Mouse (Mus musculus): Measurements from ENCODE around the gene Tspyl2. TPM values are rescaled to one million over a fixed set of nuclear protein-coding genes. Genes with fewer than 3 reads are reported as not detected.
A peak's percentile ranks its signal among the peaks of the same experiment; 100 is the strongest.
"Not testable (repeated sequence)": the region's sequence is repeated elsewhere in the genome, so short reads cannot be mapped to it uniquely, and the experiment has no call there.

Tspyl2 gene
- polyA plus RNA-seq, 1 experiment from 2014 or later = 40.2 TPM

DNA sequence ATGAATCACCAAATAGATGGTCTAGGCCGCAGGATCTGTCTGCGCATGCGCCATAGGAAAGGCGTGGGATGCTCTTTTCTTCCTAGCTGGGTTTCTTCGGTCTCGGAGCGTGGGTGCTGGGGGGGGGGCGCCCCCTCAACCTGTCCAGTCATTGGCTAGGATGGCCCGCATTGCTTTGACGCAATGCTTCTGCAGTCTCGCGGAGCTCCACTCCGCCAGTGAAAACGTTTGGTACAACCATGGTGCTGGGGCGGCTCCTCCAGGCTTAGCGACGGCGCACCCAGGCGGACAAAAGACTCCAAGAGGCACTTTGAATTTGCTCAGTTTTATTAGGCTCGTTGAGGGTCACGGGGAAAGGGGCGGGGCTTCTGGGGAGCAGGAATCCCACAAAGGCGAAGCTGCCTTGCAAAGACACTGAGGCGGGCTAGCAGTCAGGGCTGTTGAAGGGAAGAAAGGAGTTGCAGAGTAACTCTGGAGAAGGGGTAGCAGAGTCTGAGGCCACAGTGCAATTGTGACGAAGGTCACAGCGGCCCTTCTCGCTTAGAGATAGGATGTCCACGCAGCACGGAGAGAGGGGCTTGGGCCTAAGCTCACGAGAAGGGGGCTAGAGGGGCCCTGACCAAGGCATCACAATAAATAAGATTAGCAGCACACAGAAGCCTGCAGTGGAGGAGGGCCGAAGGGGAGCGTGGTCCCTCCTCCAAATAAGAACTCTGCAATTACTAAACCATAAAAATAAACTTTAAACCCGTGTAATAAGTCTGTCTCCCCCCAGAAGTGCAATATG is 5.5 kb downstream of the Tspyl2 start:
- Histone ChIP-seq H3K4me3 (replicated peaks; ENCODE audit: low read length) (peak overlapping the region; percentile 19), H3K27ac (peak overlapping the region; percentile 96), H3K36me3 (replicated peaks; ENCODE audit: control insufficient read depth, insufficient read depth) (peaks cover 29% of the 10 kb centered on the region), H3K4me1 (replicated peaks; ENCODE audit: control insufficient read depth, insufficient read depth, low read length) (peaks cover 23% of the 10 kb centered on the region), H3K9ac (peak overlapping the region; percentile 63), H3K4me2 (replicated peaks) (peak overlapping the region; percentile 57), H3K27me3 (ENCODE audit: control insufficient read depth, insufficient read depth, low read length) (peaks cover 60% of the 10 kb centered on the region), H3K9me3 (ENCODE audit: control insufficient read depth, low read length) (no peaks in the 10 kb centered on the region)
- DNase-seq (ENCODE audit: low spot score) (peak; percentile 86), ATAC-seq (ENCODE audit: low FRiP score) (peak; percentile 99)
- WGBS = 13% methylated on average over 32 of the region's 33 CpGs

DNA sequence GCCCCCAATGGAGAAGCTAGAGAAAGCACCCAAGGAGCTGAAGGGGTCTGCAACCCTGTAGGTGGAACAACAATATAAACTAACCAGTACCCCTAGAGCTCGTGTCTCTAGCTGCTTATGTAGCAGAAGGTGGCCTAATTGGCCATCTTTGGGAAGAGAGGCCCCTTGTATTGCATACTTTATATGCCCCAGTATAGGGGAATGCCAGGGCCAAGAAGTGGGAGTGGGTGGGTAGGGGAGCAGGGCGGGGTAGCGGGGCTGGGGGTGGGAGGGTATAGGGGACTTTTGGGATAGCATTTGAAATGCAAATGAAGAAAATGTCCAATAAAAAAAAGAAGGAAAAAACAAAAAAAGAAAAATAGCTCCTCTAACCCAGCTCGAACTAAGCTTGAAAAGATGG is 6.1 kb downstream of the Tspyl2 start:
- WGBS = 39% methylated on average over 4 of the region's 4 CpGs
- H3K4me2 ChIP-seq (replicated peaks) = peak overlapping the region; percentile 57
- DNase-seq (ENCODE audit: low spot score); H3K9me3 ChIP-seq (ENCODE audit: control insufficient read depth, low read length); H3K9ac ChIP-seq; H3K4me3 ChIP-seq (replicated peaks; ENCODE audit: low read length); ATAC-seq (ENCODE audit: low FRiP score): not testable (repeated sequence)
- H3K27ac ChIP-seq = peak overlapping the region; percentile 96
- H3K27me3 ChIP-seq (ENCODE audit: control insufficient read depth, insufficient read depth, low read length) = peaks cover 54% of the 10 kb centered on the region
- peaks cover 19% of the 10 kb centered on the region for H3K4me1 ChIP-seq (replicated peaks; ENCODE audit: control insufficient read depth, insufficient read depth, low read length)
- peaks cover 29% of the 10 kb centered on the region for H3K36me3 ChIP-seq (replicated peaks; ENCODE audit: control insufficient read depth, insufficient read depth)

DNA sequence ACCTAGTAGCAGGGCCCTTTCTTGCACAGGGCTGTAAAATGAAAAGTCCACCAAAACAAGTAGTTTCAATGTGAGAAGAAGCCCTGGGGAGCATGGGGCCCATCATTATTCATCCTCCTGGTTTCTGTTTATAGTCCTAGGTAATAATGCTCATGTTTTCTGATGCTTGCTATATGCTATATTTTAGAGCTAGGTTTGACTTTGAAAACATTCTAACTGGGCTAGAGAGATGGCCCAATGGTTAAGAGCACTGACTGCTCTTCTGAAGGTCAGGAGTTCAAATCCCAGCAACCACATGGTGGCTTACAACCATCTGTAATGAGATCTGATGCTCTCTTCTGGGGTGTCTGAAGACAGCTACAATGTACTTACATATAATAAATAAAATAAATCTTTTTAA is 12.8 kb downstream of the Tspyl2 start:
- not testable (repeated sequence) for H3K9ac ChIP-seq; H3K4me2 ChIP-seq (replicated peaks); DNase-seq (ENCODE audit: low spot score); H3K27ac ChIP-seq; H3K9me3 ChIP-seq (ENCODE audit: control insufficient read depth, low read length); H3K36me3 ChIP-seq (replicated peaks; ENCODE audit: control insufficient read depth, insufficient read depth); ATAC-seq (ENCODE audit: low FRiP score); H3K4me1 ChIP-seq (replicated peaks; ENCODE audit: control insufficient read depth, insufficient read depth, low read length); H3K4me3 ChIP-seq (replicated peaks; ENCODE audit: low read length)
- peaks cover 55% of the 10 kb centered on the region for H3K27me3 ChIP-seq (ENCODE audit: control insufficient read depth, insufficient read depth, low read length)

DNA sequence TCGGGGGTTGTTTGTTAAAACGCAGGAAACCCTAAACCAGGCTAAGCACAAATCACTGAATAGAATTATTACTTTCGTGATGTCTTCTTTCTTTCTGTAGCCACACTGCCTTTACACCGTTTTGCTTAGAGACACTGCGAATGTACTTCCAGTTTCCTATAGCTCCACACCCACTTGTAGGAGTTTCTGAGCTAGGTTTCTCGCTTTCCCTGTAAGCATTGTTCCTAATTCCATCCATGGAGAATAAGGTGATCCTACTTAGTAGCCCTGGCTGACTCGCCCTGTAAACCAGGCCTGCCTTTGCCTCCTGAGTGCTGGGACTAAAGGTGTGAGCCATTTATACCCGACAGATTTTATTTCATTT is 14.6 kb downstream of the Tspyl2 start:
- ATAC-seq (ENCODE audit: low FRiP score) (peak; percentile 31; the same call in 1 of the 2 replicates), DNase-seq (ENCODE audit: low spot score) (no peak)
- H3K4me3 ChIP-seq (replicated peaks; ENCODE audit: low read length) = peak overlapping the region; percentile 59
- peaks cover 57% of the 10 kb centered on the region for H3K27me3 ChIP-seq (ENCODE audit: control insufficient read depth, insufficient read depth, low read length)
- 0 out of 2 replicates have a peak, but pooled peaks cover 6% of the 10 kb centered on the region for H3K4me1 ChIP-seq (replicated peaks; ENCODE audit: control insufficient read depth, insufficient read depth, low read length)
- no peaks in the 10 kb centered on the region for H3K9me3 ChIP-seq (ENCODE audit: control insufficient read depth, low read length)
- H3K9ac ChIP-seq = no peak overlapping the region
- H3K4me2 ChIP-seq (replicated peaks) = peak overlapping the region; percentile 54
- H3K36me3 ChIP-seq (replicated peaks; ENCODE audit: control insufficient read depth, insufficient read depth) = no peaks in the 10 kb centered on the region
- 24% methylated on average over 8 of the region's 8 CpGs for WGBS
- peak overlapping the region; percentile 21; the same call in 1 of the 2 replicates for H3K27ac ChIP-seq

DNA sequence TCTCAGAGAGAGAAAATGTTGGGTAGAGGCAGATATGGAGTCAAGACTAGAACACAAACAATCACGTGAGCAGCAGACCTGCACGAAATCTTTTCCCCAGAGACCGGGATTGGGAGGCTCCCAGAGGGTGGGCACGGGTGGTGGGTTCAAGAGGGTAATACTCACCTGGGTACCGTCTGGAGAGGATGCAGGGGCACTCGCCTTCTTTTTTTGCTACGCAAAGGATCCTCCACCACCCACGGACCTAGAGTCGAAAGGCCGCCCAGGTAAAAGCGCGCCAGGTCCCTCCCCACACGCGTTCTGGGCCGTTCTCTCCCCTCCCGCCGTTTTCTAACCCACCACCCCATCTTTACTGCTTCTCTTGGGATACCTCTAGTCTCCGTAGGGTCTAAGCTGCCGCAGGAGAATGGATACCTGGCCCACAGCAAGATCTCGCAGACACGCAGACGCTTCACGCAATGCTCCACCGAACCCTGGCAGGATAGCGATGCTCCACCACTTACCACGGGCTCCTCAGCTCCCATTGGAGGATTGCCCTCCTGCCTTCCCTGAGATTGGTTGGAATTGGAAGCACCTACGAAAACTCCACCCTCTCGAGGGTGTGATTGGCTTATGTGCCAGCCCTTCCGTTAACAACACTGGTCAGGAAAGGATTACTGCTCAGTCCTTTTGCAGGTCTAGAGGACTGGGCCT is 15.1 kb downstream of the Tspyl2 start, which contains the start of gene Kantr:
Gene Kantr (minus strand): TSS at position 500 of the 693 bp plus-strand sequence.
- Histone ChIP-seq H3K9me3 (ENCODE audit: control insufficient read depth, low read length) (no peaks in the 10 kb centered on the region), H3K4me1 (replicated peaks; ENCODE audit: control insufficient read depth, insufficient read depth, low read length) (0 out of 2 replicates have a peak, but pooled peaks cover 6% of the 10 kb centered on the region), H3K27me3 (ENCODE audit: control insufficient read depth, insufficient read depth, low read length) (peaks cover 63% of the 10 kb centered on the region), H3K9ac (peak within 1 kb of the TSS; percentile 67), H3K4me2 (replicated peaks) (peak within 1 kb of the TSS; percentile 54), H3K4me3 (replicated peaks; ENCODE audit: low read length) (peak within 1 kb of the TSS; percentile 59), H3K27ac (peak within 1 kb of the TSS; percentile 77), H3K36me3 (replicated peaks; ENCODE audit: control insufficient read depth, insufficient read depth) (no peaks in the 10 kb centered on the region)
- DNase-seq (ENCODE audit: low spot score) (peak; percentile 82), ATAC-seq (ENCODE audit: low FRiP score) (peak; percentile 99)
- WGBS = 13% methylated on average over 25 of the region's 29 CpGs

DNA sequence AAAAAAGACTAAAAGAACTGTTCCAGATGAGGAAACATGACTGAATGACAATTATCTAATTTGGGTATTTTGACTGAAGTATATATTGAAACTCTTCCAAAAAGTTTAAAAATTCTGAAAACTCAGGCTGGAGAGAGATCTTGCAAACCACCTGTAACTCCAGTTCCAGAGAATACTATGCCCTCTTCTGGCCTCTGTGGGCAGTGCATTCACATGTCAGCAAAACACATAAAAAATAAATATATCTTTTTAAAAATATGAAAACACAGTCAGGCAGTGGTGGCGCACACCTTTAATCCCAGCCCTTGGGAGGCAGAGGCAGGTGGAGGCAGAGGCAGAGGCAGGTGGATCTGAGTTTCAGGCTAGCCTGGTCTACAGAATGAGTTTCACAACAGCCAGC is 18.6 kb downstream of the Tspyl2 start:
- ATAC-seq (ENCODE audit: low FRiP score) (no peak), DNase-seq (ENCODE audit: low spot score) (no peak)
- Histone ChIP-seq H3K9me3 (ENCODE audit: control insufficient read depth, low read length) (no peaks in the 10 kb centered on the region), H3K27me3 (ENCODE audit: control insufficient read depth, insufficient read depth, low read length) (peaks cover 83% of the 10 kb centered on the region), H3K36me3 (replicated peaks; ENCODE audit: control insufficient read depth, insufficient read depth) (0 out of 2 replicates have a peak, but pooled peaks cover 8% of the 10 kb centered on the region), H3K4me3 (replicated peaks; ENCODE audit: low read length) (no peak overlapping the region), H3K4me1 (replicated peaks; ENCODE audit: control insufficient read depth, insufficient read depth, low read length) (0 out of 2 replicates have a peak, but pooled peaks cover 6% of the 10 kb centered on the region), H3K4me2 (replicated peaks) (no peak overlapping the region), H3K27ac (no peak overlapping the region), H3K9ac (no peak overlapping the region)
- WGBS = 96% methylated on average over 1 of the region's 1 CpGs

DNA sequence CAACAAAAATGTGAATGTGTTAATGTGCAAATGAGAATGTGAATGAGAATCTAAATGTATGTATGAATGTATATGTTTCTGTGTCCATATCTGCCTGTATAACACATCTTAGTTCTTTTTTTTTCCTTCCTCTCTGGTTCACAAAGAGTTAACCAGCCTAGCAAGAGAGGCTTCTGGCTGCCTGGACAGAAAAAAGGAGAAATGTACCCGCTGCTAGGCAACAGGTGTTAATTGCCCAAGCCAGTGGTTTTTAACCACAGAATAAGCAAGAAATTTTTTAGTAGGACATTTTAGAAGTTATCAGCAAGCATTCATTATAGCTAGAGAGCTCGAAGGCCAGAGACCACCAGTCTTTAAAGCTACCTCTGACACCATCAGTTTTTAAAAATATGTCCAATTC is 19.4 kb downstream of the Tspyl2 start:
- Histone ChIP-seq H3K9ac (no peak overlapping the region), H3K36me3 (replicated peaks; ENCODE audit: control insufficient read depth, insufficient read depth) (0 out of 2 replicates have a peak, but pooled peaks cover 8% of the 10 kb centered on the region), H3K4me1 (replicated peaks; ENCODE audit: control insufficient read depth, insufficient read depth, low read length) (0 out of 2 replicates have a peak, but pooled peaks cover 6% of the 10 kb centered on the region), H3K4me3 (replicated peaks; ENCODE audit: low read length) (no peak overlapping the region), H3K9me3 (ENCODE audit: control insufficient read depth, low read length) (no peaks in the 10 kb centered on the region), H3K27me3 (ENCODE audit: control insufficient read depth, insufficient read depth, low read length) (peaks cover 79% of the 10 kb centered on the region), H3K4me2 (replicated peaks) (no peak overlapping the region), H3K27ac (no peak overlapping the region)
- DNase-seq (ENCODE audit: low spot score) (no peak), ATAC-seq (ENCODE audit: low FRiP score) (no peak)
- WGBS = 38% methylated on average over 2 of the region's 2 CpGs

DNA sequence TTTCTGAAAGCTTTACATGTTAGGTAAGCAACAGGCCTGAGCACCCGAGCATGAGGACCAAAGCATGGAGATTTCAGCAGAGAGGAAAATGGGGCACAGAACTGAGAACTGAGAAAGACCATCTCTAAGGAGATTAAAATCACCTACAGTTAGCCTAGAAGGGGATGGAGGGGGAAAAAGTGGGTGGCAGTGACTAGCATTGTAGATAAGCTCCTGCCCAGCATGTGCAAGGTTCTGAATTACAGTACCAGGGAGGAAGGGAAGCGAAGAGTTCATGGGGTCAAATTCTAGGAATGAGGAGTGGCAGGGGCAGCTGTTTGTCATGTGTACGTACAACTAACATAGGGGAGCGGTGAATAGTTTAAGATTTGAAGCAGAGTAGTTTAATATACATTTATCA is 21.7 kb downstream of the Tspyl2 start:
- Histone ChIP-seq H3K4me1 (replicated peaks; ENCODE audit: control insufficient read depth, insufficient read depth, low read length) (no peaks in the 10 kb centered on the region), H3K4me3 (replicated peaks; ENCODE audit: low read length) (no peak overlapping the region), H3K9me3 (ENCODE audit: control insufficient read depth, low read length) (no peaks in the 10 kb centered on the region), H3K4me2 (replicated peaks) (no peak overlapping the region), H3K36me3 (replicated peaks; ENCODE audit: control insufficient read depth, insufficient read depth) (0 out of 2 replicates have a peak, but pooled peaks cover 8% of the 10 kb centered on the region), H3K27me3 (ENCODE audit: control insufficient read depth, insufficient read depth, low read length) (peaks cover 64% of the 10 kb centered on the region), H3K27ac (no peak overlapping the region), H3K9ac (no peak overlapping the region)
- WGBS = 87% methylated on average over 4 of the region's 4 CpGs
- DNase-seq (ENCODE audit: low spot score) (no peak), ATAC-seq (ENCODE audit: low FRiP score) (no peak)

DNA sequence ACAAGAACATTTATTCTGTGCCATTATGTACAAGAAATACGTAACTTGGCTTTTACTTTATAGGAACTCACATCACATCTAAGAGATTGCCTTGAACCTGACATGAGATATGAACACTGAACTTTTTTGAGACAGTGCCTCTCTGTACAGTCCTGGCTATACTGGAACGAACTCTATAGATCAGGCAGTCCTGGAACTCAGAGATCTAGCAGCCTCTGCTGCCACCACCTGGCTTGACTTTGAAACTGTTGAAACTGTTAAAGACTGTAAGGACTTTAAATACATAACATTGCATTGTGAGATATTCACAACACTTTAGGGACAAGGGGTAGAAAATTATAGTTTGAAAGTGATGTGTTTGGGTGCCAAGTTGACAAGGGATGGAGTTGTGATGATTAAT is 34.3 kb downstream of the Tspyl2 start:
- no peaks in the 10 kb centered on the region for H3K4me1 ChIP-seq (replicated peaks; ENCODE audit: control insufficient read depth, insufficient read depth, low read length)
- H3K27ac ChIP-seq = no peak overlapping the region
- no peak overlapping the region for H3K4me3 ChIP-seq (replicated peaks; ENCODE audit: low read length)
- H3K4me2 ChIP-seq (replicated peaks) = no peak overlapping the region
- peaks cover 28% of the 10 kb centered on the region for H3K27me3 ChIP-seq (ENCODE audit: control insufficient read depth, insufficient read depth, low read length)
- no peaks in the 10 kb centered on the region for H3K9me3 ChIP-seq (ENCODE audit: control insufficient read depth, low read length)
- ATAC-seq (ENCODE audit: low FRiP score) (no peak), DNase-seq (ENCODE audit: low spot score) (peak; percentile 53)
- no peaks in the 10 kb centered on the region for H3K36me3 ChIP-seq (replicated peaks; ENCODE audit: control insufficient read depth, insufficient read depth)
- WGBS = 58% methylated on average over 2 of the region's 2 CpGs
- no peak overlapping the region for H3K9ac ChIP-seq

All from hindbrain, embryonic 14.5 days (tissue).